9 mouse cellular contexts compared by ENCODE assay signal in the genomic region with DNA sequence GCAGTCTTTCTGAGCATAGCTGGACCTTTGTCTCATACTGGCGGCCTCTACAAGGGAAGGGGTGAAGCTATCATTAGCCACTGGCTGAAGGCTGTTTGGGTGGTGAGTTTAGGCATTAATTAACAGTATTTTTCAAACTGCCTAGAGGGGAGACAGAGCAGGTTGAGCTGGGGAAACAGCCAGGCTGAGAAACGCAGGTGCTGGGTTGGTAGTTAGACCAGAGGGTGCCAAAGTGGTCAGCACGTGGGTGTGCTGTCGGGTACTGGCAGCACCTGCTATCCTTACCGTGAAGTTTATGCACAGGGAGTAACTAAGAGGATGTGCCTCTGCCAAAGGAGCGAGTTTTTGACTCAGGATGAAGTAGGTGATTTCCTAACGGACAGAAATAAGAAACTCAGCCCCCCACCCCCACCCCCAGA. TPM values are rescaled to one million over a fixed set of nuclear protein-coding genes. Genes with fewer than 3 reads are reported as not detected.
A peak's percentile ranks its signal among the peaks of the same experiment; 100 is the strongest.
DNase-seq lines count a peak whose midpoint lies in the region; ATAC-seq and TF ChIP-seq lines count a peak whose summit lies in the region.
"Had no signal": no experiment of that assay in that cellular context is flagged by ENCODE, and none has a peak within 500 bp of the region (broad histone marks: within the 10 kb centered on the region; RNA-seq: fewer than 3 reads in every experiment).

No protein-coding gene starts in this region.

- no peaks in the 10 kb centered on the region for H3K27me3 ChIP-seq in spleen, adult 2 months (ENCODE audit: control insufficient read depth, insufficient read depth, low read length)
- H3K27me3 ChIP-seq: stomach, embryonic 15.5 days had no signal

- DNase-seq in cerebellum, adult 8-10 months = no peak
- no peak for DNase-seq in spleen, adult 2 months (ENCODE audit: low read depth in 1 of 2, low spot score in 2 of 2)
- DNase-seq in spleen, postnatal 10 days (ENCODE audit: low spot score in 2 of 2) = no peak
- peak; percentile 60 to 75 for DNase-seq in kidney, postnatal 36 days
- no peak for DNase-seq in T-cell, adult 2 months (ENCODE audit: low spot score)
- DNase-seq in adrenal gland, adult 8-10 months = no peak

- no peak overlapping the region for H3K4me3 ChIP-seq in spleen, adult 2 months (ENCODE audit: extremely low read depth, insufficient read depth, insufficient read length)
- H3K4me3 ChIP-seq: stomach, embryonic 15.5 days had no signal

- TF ChIP-seq CTCF in spleen, adult 2 months (IDR thresholded peaks at IDR 0.05; ENCODE audit: extremely low read depth, insufficient read depth, insufficient read length, insufficient replicate concordance) = no peak

- WGBS in spleen, adult 2 months = 10% methylated on average over 7 of the region's 7 CpGs

- no peak for TF ChIP-seq POLR2A in spleen, adult 2 months (IDR thresholded peaks at IDR 0.05; ENCODE audit: low read depth, low read length)

- H3K27ac ChIP-seq in spleen, adult 2 months (ENCODE audit: insufficient read depth, low read length) = peak overlapping the region; percentile 69
- H3K27ac ChIP-seq: stomach, embryonic 15.5 days had no signal

- no peaks in the 10 kb centered on the region for H3K36me3 ChIP-seq in spleen, adult 2 months (ENCODE audit: control insufficient read depth, insufficient read depth, low read length)
- H3K36me3 ChIP-seq: stomach, embryonic 15.5 days had no signal

- 0 out of 2 replicates have a peak, but pooled peaks have one; percentile 49 for ATAC-seq in cerebellum, adult (ENCODE audit: insufficient number of reproducible peaks, low FRiP score, low TSS enrichment)
- no peak; the same call in 1 of the 2 replicates for ATAC-seq in megakaryocyte progenitor cell, adult 5-6 weeks (replicated peaks; ENCODE audit: poor library complexity)

- H3K4me1 ChIP-seq in spleen, adult 2 months (ENCODE audit: control insufficient read depth, insufficient read depth, insufficient read length) = peaks cover 60% of the 10 kb centered on the region

RNA-seq across cellular contexts. Expression of a gene that starts 13.4 kb away (rescaled TPM):
- polyA plus RNA-seq in spleen, adult 2 months (2012; rRNA removed) = 8.8 and 12.5 TPM in 2 replicates
- total RNA-seq in megakaryocyte progenitor cell, adult 5-6 weeks (2015) = 13.0 and 16.1 TPM in 2 replicates
- total RNA-seq in megakaryocyte progenitor cell, adult 5-6 weeks (2017) = 17.9 and 23.8 TPM in 2 replicates
- 10 to 100 TPM in 1 of 4 experiments, 1 to 10 TPM in 3; 6.6 to 10.2 (median 8.9) TPM for total RNA-seq in adrenal gland, adult 8-10 months (2022)

RNA-seq across cellular contexts. Expression of a gene that starts 17.7 kb away (rescaled TPM):
- polyA plus RNA-seq in spleen, adult 2 months (2012; rRNA removed) = 9.8 and 10.1 TPM in 2 replicates
- 54.2 and 65.5 TPM in 2 replicates for total RNA-seq in megakaryocyte progenitor cell, adult 5-6 weeks (2015)
- total RNA-seq in megakaryocyte progenitor cell, adult 5-6 weeks (2017) = 70.2 and 70.8 TPM in 2 replicates
- total RNA-seq in adrenal gland, adult 8-10 months (2022) = 10 to 100 TPM; 17.8 to 24.3 (median 19.9) TPM

Comparison
In these comparisons a context has a peak if more than half of its experiments do, and no peak if none do; other contexts are left out.
1. DNase-seq: peak in kidney, postnatal 36 days (2 of 2); none in cerebellum, adult 8-10 months (single experiment), spleen, adult 2 months (0 of 2), spleen, postnatal 10 days (0 of 2), T-cell, adult 2 months (single experiment) and adrenal gland, adult 8-10 months (single experiment).